20 mouse cellular contexts compared by ENCODE assay signal in genomic region chr7:19864241-19864640, GRCm38 (mm10). TPM values are rescaled to one million over a fixed set of nuclear protein-coding genes. Genes with fewer than 3 reads are reported as not detected.
A peak's percentile ranks its signal among the peaks of the same experiment; 100 is the strongest.
DNase-seq lines count a peak whose midpoint lies in the region; ATAC-seq and TF ChIP-seq lines count a peak whose summit lies in the region.
"Had no signal": no experiment of that assay in that cellular context is flagged by ENCODE, and none has a peak within 500 bp of the region (broad histone marks: within the 10 kb centered on the region; RNA-seq: fewer than 3 reads in every experiment).

No protein-coding gene starts in this region.

- no peaks in the 10 kb centered on the region for H3K36me3 ChIP-seq in heart, embryonic 10.5 days
- no peaks in the 10 kb centered on the region for H3K36me3 ChIP-seq in liver, adult 2 months (ENCODE audit: control insufficient read depth, insufficient read depth, low read length)
- no peaks in the 10 kb centered on the region for H3K36me3 ChIP-seq in liver, postnatal 0 days (replicated peaks; ENCODE audit: insufficient read depth, low read length)
- H3K36me3 ChIP-seq: forebrain, embryonic 12.5 days; hindbrain, embryonic 13.5 days; limb, embryonic 10.5 days; liver, embryonic 13.5 days; midbrain, embryonic 13.5 days had no signal

- H3K4me3 ChIP-seq in heart, embryonic 10.5 days: no peak overlapping the region
- no peak overlapping the region for H3K4me3 ChIP-seq in liver, adult 2 months (ENCODE audit: insufficient read depth, low read depth, low read length)
- no peak overlapping the region for H3K4me3 ChIP-seq in liver, postnatal 0 days (ENCODE audit: low read depth, low read length)
- H3K4me3 ChIP-seq: forebrain, embryonic 12.5 days; hindbrain, embryonic 13.5 days; limb, embryonic 10.5 days; liver, embryonic 13.5 days; midbrain, embryonic 13.5 days had no signal

- H3K9ac ChIP-seq in liver, adult 2 months (ENCODE audit: low read depth, low read length): peak overlapping the region; percentile 16; the same call in 1 of the 2 replicates
- no peak overlapping the region for H3K9ac ChIP-seq in liver, postnatal 0 days (replicated peaks)
- H3K9ac ChIP-seq: forebrain, embryonic 12.5 days; hindbrain, embryonic 13.5 days; liver, embryonic 13.5 days; midbrain, embryonic 13.5 days had no signal

- intact Hi-C loops in heart, postnatal 10 days (cut with DNase I): no loop called here

- no peak for TF ChIP-seq CTCF in liver, adult 2 months (IDR thresholded peaks at IDR 0.05; ENCODE audit: low read depth, low read length)
- TF ChIP-seq CTCF in liver, postnatal 0 days (IDR thresholded peaks at IDR 0.05; ENCODE audit: low read depth): no peak

- ATAC-seq in liver, postnatal 0 days: no peak
- ATAC-seq: midbrain, embryonic 13.5 days had no signal

- peak; percentile 71 for DNase-seq in adrenal gland, adult 2 months
- no peak for DNase-seq in adrenal gland, postnatal 25 days
- peak; percentile 52 for DNase-seq in heart, adult 8-10 months (ENCODE audit: low spot score)
- DNase-seq in heart, embryonic 10.5 days (ENCODE audit: low spot score): no peak
- DNase-seq in liver, adult 2 months (ENCODE audit: extremely low read depth, low read depth, low spot score): peak; percentile 88
- DNase-seq in liver, postnatal 0 days: no peak
- DNase-seq in heart, postnatal 10 days: peak; percentile 78 to 80
- no peak for DNase-seq in right cerebral cortex, adult 18-20 months
- DNase-seq: cerebellum, adult 9-10 months; embryo, embryonic 11 days; kidney, postnatal 4 days; layer of hippocampus, postnatal 36 days; liver, embryonic 13.5 days had no signal

- no peaks in the 10 kb centered on the region for H3K27me3 ChIP-seq in heart, embryonic 10.5 days (ENCODE audit: insufficient read depth, poor library complexity, severe bottlenecking)
- H3K27me3 ChIP-seq in liver, adult 2 months (ENCODE audit: control insufficient read depth, insufficient read depth, low read length): no peaks in the 10 kb centered on the region
- H3K27me3 ChIP-seq in liver, postnatal 0 days (ENCODE audit: insufficient read depth, low read length): no peaks in the 10 kb centered on the region
- H3K27me3 ChIP-seq: forebrain, embryonic 12.5 days; hindbrain, embryonic 13.5 days; liver, embryonic 13.5 days; midbrain, embryonic 13.5 days had no signal

- TF ChIP-seq POLR2A in liver, adult 2 months (IDR thresholded peaks at IDR 0.05; ENCODE audit: extremely low read depth, insufficient read depth, low read length): no peak

- 0 out of 2 replicates have a peak, but pooled peaks cover 3% of the 10 kb centered on the region for H3K4me1 ChIP-seq in heart, embryonic 10.5 days
- H3K4me1 ChIP-seq in liver, adult 2 months (ENCODE audit: control insufficient read depth, insufficient read depth, low read length): peaks cover 27% of the 10 kb centered on the region
- H3K4me1 ChIP-seq in liver, postnatal 0 days (ENCODE audit: insufficient read depth): no peaks in the 10 kb centered on the region
- H3K4me1 ChIP-seq: forebrain, embryonic 12.5 days; hindbrain, embryonic 13.5 days; limb, embryonic 10.5 days; midbrain, embryonic 13.5 days had no signal

- WGBS in heart, embryonic 10.5 days: 43% methylated on average over 2 of the region's 2 CpGs
- 12% methylated on average over 2 of the region's 2 CpGs for WGBS in liver, adult 2 months
- 41% methylated on average over 2 of the region's 2 CpGs for whole genome bisulfite sequencing in liver, postnatal 0 days (ENCODE audit: insufficient replicate concordance)

- TF ChIP-seq EP300 in liver, postnatal 0 days (IDR thresholded peaks at IDR 0.05; ENCODE audit: low read depth): no peak

- no peaks in the 10 kb centered on the region for H3K79me2 ChIP-seq in liver, adult 2 months (ENCODE audit: control insufficient read depth, insufficient read depth, low read length)

- H3K4me2 ChIP-seq in liver, postnatal 0 days (ENCODE audit: low read depth, low read length): no peak overlapping the region
- H3K4me2 ChIP-seq: forebrain, embryonic 12.5 days; hindbrain, embryonic 13.5 days; liver, embryonic 13.5 days; midbrain, embryonic 13.5 days had no signal

- no peaks in the 10 kb centered on the region for H3K9me3 ChIP-seq in heart, embryonic 10.5 days
- no peaks in the 10 kb centered on the region for H3K9me3 ChIP-seq in liver, postnatal 0 days (ENCODE audit: low read length)
- H3K9me3 ChIP-seq: forebrain, embryonic 12.5 days; hindbrain, embryonic 13.5 days; limb, embryonic 10.5 days; liver, embryonic 13.5 days; midbrain, embryonic 13.5 days had no signal

- H3K27ac ChIP-seq in heart, embryonic 10.5 days: no peak overlapping the region
- H3K27ac ChIP-seq in liver, adult 2 months (replicated peaks; ENCODE audit: insufficient read depth, low read depth, low read length): peak overlapping the region; percentile 98
- H3K27ac ChIP-seq in liver, postnatal 0 days (ENCODE audit: low read depth): no peak overlapping the region
- H3K27ac ChIP-seq: forebrain, embryonic 12.5 days; hindbrain, embryonic 13.5 days; limb, embryonic 10.5 days; liver, embryonic 13.5 days; macrophage; midbrain, embryonic 13.5 days had no signal

RNA-seq across cellular contexts. Expression of gene Ceacam16, which starts 3.1 kb away (rescaled TPM):
- total RNA-seq in adrenal gland, adult 2 months (2021): not detected
- 0.52 and 0.55 TPM in 2 replicates for polyA plus RNA-seq in adrenal gland, adult 2 months (2012; rRNA removed)
- not detected in 2 replicates for total RNA-seq in adrenal gland, postnatal 25 days (2021)
- total RNA-seq in heart, adult 8-10 months (2022): under 1 TPM in 1 of 4 experiments, not detected in 3; 0.27 TPM
- polyA plus RNA-seq in heart, embryonic 10.5 days (2016; fragmentation: Nextera tagmentation; extraction: Ambion mirVana): 0.09 TPM in 1 of 2 replicates, not detected in the other
- 0.09 and 0.34 TPM in 2 replicates for total RNA-seq in liver, adult 2 months (2014; rRNA removed)
- 0.09 and 0.11 TPM in 2 replicates for polyA plus RNA-seq in liver, adult 2 months (2012; rRNA removed)
- polyA plus RNA-seq in liver, postnatal 0 days (2015; fragmentation: Nextera tagmentation; extraction: Ambion mirVana): 0.09 TPM in 1 of 2 replicates, not detected in the other
- not detected for total RNA-seq in heart, postnatal 10 days (2021)
- total RNA-seq: granulocyte monocyte progenitor cell, adult 5-6 weeks; layer of hippocampus, postnatal 36 days had no signal
- polyA plus RNA-seq: forebrain, embryonic 12.5 days; limb, embryonic 10.5 days; liver, embryonic 13.5 days had no signal

RNA-seq across cellular contexts. Expression of gene Gm19345, which starts 12.4 kb away (rescaled TPM):
- under 1 TPM in 1 of 2 experiments, not detected in 1; 0.86 TPM for total RNA-seq in adrenal gland, adult 2 months (2021)
- polyA plus RNA-seq in adrenal gland, adult 2 months (2012; rRNA removed): 0.71 and 1.3 TPM in 2 replicates
- 0.55 and 1.6 TPM in 2 replicates for total RNA-seq in adrenal gland, postnatal 25 days (2021)
- not detected for total RNA-seq in heart, adult 8-10 months (2022)
- not detected in 2 replicates for polyA plus RNA-seq in heart, embryonic 10.5 days (2016; fragmentation: Nextera tagmentation; extraction: Ambion mirVana)
- total RNA-seq in liver, adult 2 months (2014; rRNA removed): not detected in 2 replicates
- polyA plus RNA-seq in liver, adult 2 months (2012; rRNA removed): 0.11 TPM in 1 of 2 replicates, not detected in the other
- polyA plus RNA-seq in liver, postnatal 0 days (2015; fragmentation: Nextera tagmentation; extraction: Ambion mirVana): 0.18 and 0.19 TPM in 2 replicates
- total RNA-seq in heart, postnatal 10 days (2021): not detected
- total RNA-seq: granulocyte monocyte progenitor cell, adult 5-6 weeks had no signal
- polyA plus RNA-seq: limb, embryonic 10.5 days; liver, embryonic 13.5 days; macrophage had no signal

RNA-seq across cellular contexts. Expression of gene Ceacam19, which starts 23.5 kb away (rescaled TPM):
- total RNA-seq in adrenal gland, adult 2 months (2021): not detected
- not detected in 2 replicates for polyA plus RNA-seq in adrenal gland, adult 2 months (2012; rRNA removed)
- not detected in 2 replicates for total RNA-seq in adrenal gland, postnatal 25 days (2021)
- total RNA-seq in heart, adult 8-10 months (2022): not detected
- not detected in 2 replicates for polyA plus RNA-seq in heart, embryonic 10.5 days (2016; fragmentation: Nextera tagmentation; extraction: Ambion mirVana)
- not detected in 2 replicates for total RNA-seq in liver, adult 2 months (2014; rRNA removed)
- not detected in 2 replicates for polyA plus RNA-seq in liver, adult 2 months (2012; rRNA removed)
- polyA plus RNA-seq in liver, postnatal 0 days (2015; fragmentation: Nextera tagmentation; extraction: Ambion mirVana): not detected in 2 replicates
- total RNA-seq in heart, postnatal 10 days (2021): not detected
- total RNA-seq: granulocyte monocyte progenitor cell, adult 5-6 weeks; layer of hippocampus, postnatal 36 days had no signal
- polyA plus RNA-seq: forebrain, embryonic 12.5 days; hindbrain, embryonic 13.5 days; limb, embryonic 10.5 days; liver, embryonic 13.5 days; midbrain, embryonic 13.5 days; testis, adult 2 months had no signal

RNA-seq across cellular contexts. Expression of gene Bcl3, which starts 41.7 kb away (rescaled TPM):
- 10 to 100 TPM; 26.7 to 34.1 TPM for total RNA-seq in adrenal gland, adult 2 months (2021)
- polyA plus RNA-seq in adrenal gland, adult 2 months (2012; rRNA removed): 155 and 161 TPM in 2 replicates
- total RNA-seq in adrenal gland, postnatal 25 days (2021): 26.5 and 34.5 TPM in 2 replicates
- 1 to 10 TPM; 2.1 to 4.4 (median 3.5) TPM for total RNA-seq in heart, adult 8-10 months (2022)
- polyA plus RNA-seq in heart, embryonic 10.5 days (2016; fragmentation: Nextera tagmentation; extraction: Ambion mirVana): 1.3 and 2.7 TPM in 2 replicates
- total RNA-seq in liver, adult 2 months (2014; rRNA removed): 3.0 and 7.4 TPM in 2 replicates
- polyA plus RNA-seq in liver, adult 2 months (2012; rRNA removed): 72.8 and 76.8 TPM in 2 replicates
- polyA plus RNA-seq in liver, postnatal 0 days (2015; fragmentation: Nextera tagmentation; extraction: Ambion mirVana): 5.4 and 11.2 TPM in 2 replicates
- 1 to 10 TPM; 5.6 to 5.7 TPM for total RNA-seq in heart, postnatal 10 days (2021)

RNA-seq across cellular contexts. Expression of gene Pvr, which starts 56.7 kb away (rescaled TPM):
- total RNA-seq in adrenal gland, adult 2 months (2021): 10 to 100 TPM; 20.3 to 36.5 TPM
- polyA plus RNA-seq in adrenal gland, adult 2 months (2012; rRNA removed): 9.6 and 12.0 TPM in 2 replicates
- 31.6 and 34.1 TPM in 2 replicates for total RNA-seq in adrenal gland, postnatal 25 days (2021)
- 10 to 100 TPM; 17.9 to 25.0 (median 20.5) TPM for total RNA-seq in heart, adult 8-10 months (2022)
- polyA plus RNA-seq in heart, embryonic 10.5 days (2016; fragmentation: Nextera tagmentation; extraction: Ambion mirVana): 12.9 and 15.0 TPM in 2 replicates
- total RNA-seq in liver, adult 2 months (2014; rRNA removed): 5.1 and 7.6 TPM in 2 replicates
- 3.4 and 6.8 TPM in 2 replicates for polyA plus RNA-seq in liver, adult 2 months (2012; rRNA removed)
- polyA plus RNA-seq in liver, postnatal 0 days (2015; fragmentation: Nextera tagmentation; extraction: Ambion mirVana): 2.2 and 3.0 TPM in 2 replicates
- 10 to 100 TPM; 21.2 to 23.1 TPM for total RNA-seq in heart, postnatal 10 days (2021)

Comparison
In these comparisons a context has a peak if more than half of its experiments do, and no peak if none do; other contexts are left out.
1. DNase-seq: peak in adrenal gland, adult 2 months (single experiment), heart, adult 8-10 months (single experiment), liver, adult 2 months (single experiment) and heart, postnatal 10 days (2 of 2); none in adrenal gland, postnatal 25 days (single experiment), heart, embryonic 10.5 days (single experiment), liver, postnatal 0 days (single experiment) and right cerebral cortex, adult 18-20 months (single experiment).